Mouse (Mus musculus) bone marrow, adult 2 months (tissue): ENCODE data around the gene Catsper1. TPM values are rescaled to one million over a fixed set of nuclear protein-coding genes. Genes with fewer than 3 reads are reported as not detected.
"Not testable (repeated sequence)": the region's sequence is repeated elsewhere in the genome, so short reads cannot be mapped to it uniquely, and the experiment has no call there.

Source experiments
- H3K27ac ChIP-seq: fragments of 200-500 bp; 2 replicates; pipeline ENCODE4 v1.5.1; 2012; ENCODE audit warnings: low read depth, mild to moderate bottlenecking, control low read depth, inconsistent platforms, low read length; ENCODE audit not compliant: control insufficient read depth, poor library complexity, insufficient read depth
- H3K4me1 ChIP-seq: fragments of 200-500 bp; 2 replicates; pipeline ENCODE4 v1.6.1; 2011; ENCODE audit warnings: low read length; ENCODE audit not compliant: control insufficient read depth, insufficient read depth
- H3K4me3 ChIP-seq: fragments of 200-500 bp; replicated peaks from 2 replicates; pipeline ENCODE3; 2011; ENCODE audit warnings: mild to moderate bottlenecking, low read depth, low read length, control low read depth; ENCODE audit not compliant: control insufficient read depth
- CTCF ChIP-seq: fragments of 200-500 bp; IDR thresholded peaks from 2 replicates; pipeline ENCODE4 v1.5.1; 2011; ENCODE audit warnings: low read length, control low read depth; ENCODE audit not compliant: control insufficient read depth, insufficient read depth
- POLR2A ChIP-seq: fragments of 200-500 bp; IDR thresholded peaks from 2 replicates; pipeline ENCODE4 v1.6.1; 2011; ENCODE audit warnings: low read depth, mild to moderate bottlenecking, control low read depth, low read length, borderline replicate concordance; ENCODE audit not compliant: control insufficient read depth
- WGBS: fragments of 180-500 bp; shearing (Covaris S2); methylation state at CpG from one replicate; pipeline ENCODE4 v1.1.7; 2018; 5-methylcytosine and 5-hydroxymethylcytosine counted together
- polyA plus RNA-seq: library from polyadenylated mRNA; stranded (reverse); fragments of >200 nt; gene quantifications from 2 replicates; pipeline ENCODE4 v1.2.4, GENCODE M21; 2011; ENCODE audit warnings: low replicate concordance; ENCODE audit not compliant: missing spikeins, insufficient read depth, insufficient read length

The Catsper1 gene
- polyA plus RNA-seq, 1 experiment = not detected

DNA sequence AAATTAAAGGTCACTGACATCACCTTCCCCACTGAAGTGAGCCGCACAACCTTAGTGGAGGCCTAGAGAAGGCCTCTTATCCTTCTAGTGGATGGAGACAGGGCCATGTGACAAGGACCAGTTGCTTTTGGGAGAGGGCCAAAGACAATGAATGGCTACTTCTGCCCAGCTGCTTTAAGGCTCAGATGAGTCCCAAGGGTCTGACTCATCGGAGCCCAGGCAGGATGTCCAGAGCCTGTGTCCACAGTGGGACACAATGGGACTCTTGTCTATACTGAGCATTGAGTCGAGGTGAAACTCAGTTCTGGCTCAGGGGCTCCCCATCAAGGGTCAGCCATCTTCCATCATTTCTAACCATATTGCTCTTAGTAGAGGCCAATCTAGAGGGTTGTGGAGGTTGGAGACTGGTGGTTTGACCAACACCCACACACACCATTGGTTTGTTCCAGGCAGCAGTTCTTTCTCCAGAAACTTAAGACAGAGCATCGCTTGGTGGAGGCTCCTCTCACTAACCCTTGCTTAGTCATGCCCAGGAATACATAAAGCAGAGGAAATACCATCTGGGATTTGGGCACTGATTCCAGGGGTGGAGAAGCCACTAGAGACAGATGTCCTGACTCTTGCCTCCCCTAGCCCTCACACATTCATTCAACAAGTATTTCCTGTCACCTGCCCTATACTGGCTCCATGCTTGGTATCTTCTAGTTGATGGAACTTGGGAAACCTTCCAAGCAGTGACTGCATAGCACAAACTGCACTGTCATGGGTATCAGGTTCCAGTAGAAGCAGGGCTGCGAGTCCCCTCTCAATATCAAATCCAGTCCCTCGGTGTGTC is 10.0 kb downstream of the Catsper1 start:
- Histone ChIP-seq H3K4me1 (no peaks in the 10 kb centered on the region), H3K4me3 (no peak overlapping the region), H3K27ac (no peak overlapping the region)
- TF ChIP-seq POLR2A = no peak
- TF ChIP-seq CTCF = no peak
- WGBS = 74% methylated on average over 6 of the region's 6 CpGs

DNA sequence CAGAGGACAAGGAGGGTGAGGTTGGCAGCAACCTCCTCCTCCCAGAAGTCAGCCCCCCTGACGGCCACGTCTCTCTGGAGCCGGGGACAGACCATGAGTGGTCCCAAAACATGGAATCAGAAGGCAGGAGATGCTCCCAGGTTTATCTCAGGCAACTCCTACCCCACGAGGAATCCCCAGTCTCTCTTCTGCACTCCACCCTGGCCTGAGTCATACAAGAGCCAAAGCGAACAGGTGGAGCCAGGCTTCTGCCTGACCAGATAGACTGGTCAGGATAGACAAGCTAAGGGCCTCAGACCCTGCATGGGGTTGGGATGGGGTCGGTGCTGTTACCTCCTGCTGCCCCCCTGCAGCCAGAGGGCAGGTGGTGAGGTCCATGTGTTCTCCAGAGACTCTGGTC is 12.5 kb downstream of the Catsper1 start:
- Histone ChIP-seq H3K4me1 (no peaks in the 10 kb centered on the region), H3K4me3 (no peak overlapping the region), H3K27ac (no peak overlapping the region)
- no peak for TF ChIP-seq CTCF
- 77% methylated on average over 6 of the region's 6 CpGs for WGBS

DNA sequence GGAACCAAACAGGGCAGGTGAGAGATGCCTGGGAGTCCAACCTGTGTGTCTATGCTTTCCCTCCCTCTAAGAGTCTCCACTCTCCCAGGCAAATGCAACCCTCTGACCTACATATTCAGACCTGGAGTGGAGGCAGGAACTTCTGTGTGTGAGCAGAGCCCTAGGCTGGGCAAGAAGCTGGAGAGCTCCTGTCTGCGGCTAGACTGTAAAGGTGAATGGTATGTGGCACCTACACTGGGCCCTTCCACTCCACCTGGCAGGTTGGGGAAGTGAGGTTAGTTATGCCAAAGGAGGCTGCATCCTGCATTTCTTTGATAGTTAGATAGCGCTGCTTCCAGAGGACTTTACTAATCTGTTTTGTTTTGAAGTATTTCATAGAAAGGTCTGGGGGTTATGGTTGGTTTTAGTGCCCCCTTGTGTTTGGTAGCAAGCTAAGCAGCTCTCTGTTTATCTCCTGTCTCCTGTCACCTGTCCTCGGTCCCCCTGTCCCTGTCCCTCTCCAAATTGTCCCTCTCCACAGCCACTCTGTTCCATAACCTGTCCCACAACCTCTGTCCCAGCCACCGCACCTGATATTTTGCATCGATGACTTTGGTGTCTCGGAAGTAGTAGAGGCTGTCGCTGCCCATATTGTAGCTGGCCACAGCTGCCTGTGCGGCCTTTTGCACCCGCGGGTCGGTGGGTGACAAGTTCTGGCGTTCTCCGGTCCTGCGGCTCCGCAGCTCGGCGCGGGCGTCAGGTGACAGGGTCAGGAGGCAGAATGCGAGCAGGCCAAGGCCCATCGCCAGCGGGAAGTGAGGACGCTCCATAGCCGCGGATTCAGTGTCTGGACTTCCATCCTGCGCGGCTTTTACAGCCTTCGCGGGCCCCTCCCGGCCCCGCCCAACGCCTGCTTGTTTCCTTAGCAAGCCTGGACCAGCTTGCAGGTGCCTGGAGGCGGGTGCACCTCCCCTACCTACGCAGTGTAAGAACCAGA is 13.3 kb downstream of the Catsper1 start:
- Histone ChIP-seq H3K27ac (no peak overlapping the region), H3K4me1 (no peaks in the 10 kb centered on the region), H3K4me3 (peak overlapping the region; percentile 13)
- TF ChIP-seq POLR2A = no peak
- 0 out of 2 replicates have a peak, but pooled peaks have one; percentile 20 for TF ChIP-seq CTCF
- WGBS = 4% methylated on average over 34 of the region's 34 CpGs

DNA sequence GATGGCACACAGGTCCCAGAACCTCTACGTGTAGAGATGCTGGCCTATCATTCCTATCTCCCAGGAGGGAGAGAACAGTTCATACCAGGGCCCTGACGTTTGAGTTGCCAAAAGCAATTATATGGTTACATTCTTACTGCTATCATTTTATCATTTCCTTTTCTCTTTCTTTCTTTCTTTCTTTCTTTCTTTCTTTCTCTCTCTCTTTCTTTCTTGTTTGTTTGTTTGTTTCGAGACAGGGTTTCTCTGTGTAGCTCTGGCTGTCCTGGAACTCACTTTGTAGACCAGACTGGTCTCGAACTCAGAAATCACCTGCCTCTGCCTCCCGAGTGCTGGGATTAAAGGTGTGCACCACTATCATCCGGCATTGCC is 13.9 kb downstream of the Catsper1 start, which contains the start of gene Cst6:
Gene Cst6, minus strand, starts transcription at position 73 of the 372 bp plus-strand sequence.
- not testable (repeated sequence) for H3K27ac ChIP-seq, H3K4me1 ChIP-seq
- WGBS = 65% methylated on average over 6 of the region's 6 CpGs
- peak within 1 kb of the TSS; percentile 13 for H3K4me3 ChIP-seq

DNA sequence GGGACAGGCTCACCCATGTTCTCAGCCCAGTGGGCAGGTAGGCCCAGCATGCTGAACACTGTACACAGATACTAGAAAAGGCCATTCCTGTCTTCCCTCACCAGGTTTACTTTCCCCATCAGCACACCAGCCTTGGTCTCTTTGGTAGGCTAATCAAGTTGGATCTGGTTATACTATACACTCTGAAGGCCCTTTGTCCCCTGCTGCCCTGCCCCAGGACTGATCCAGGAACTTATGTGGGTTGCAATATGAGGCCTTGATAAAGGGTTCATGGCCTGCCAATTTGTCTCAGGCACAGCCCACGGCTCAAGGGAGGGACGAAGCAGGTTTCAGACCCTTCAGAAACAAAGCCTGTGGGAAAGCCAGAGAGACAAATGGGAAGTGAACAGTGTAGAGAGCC is 18.1 kb downstream of the Catsper1 start:
- WGBS = 78% methylated on average over 2 of the region's 2 CpGs
- no peak for TF ChIP-seq POLR2A
- TF ChIP-seq CTCF = no peak
- no peaks in the 10 kb centered on the region for H3K4me1 ChIP-seq
- H3K27ac ChIP-seq = no peak overlapping the region
- no peak overlapping the region for H3K4me3 ChIP-seq

DNA sequence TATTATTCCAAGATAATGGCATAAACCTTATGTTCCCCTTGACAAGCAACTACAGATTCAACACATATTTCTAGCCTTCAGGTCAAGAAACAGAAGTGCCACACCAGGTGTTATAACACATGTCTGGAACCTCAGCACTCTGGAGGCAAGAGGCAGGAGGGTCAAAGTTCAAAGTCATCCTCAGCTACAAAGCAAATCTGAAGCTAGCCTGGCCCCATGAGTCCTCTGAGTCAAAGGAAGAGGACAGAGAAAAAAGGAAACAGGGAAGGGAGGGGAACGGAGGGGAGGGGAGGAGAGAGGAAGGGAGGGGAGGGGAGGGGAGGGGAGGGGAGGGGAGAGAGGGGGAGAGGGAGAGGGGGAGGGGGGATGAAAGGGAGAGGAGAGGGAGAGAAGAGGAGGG is 20.5 kb downstream of the Catsper1 start:
- WGBS = no CpG with 5 or more reads among the region's 1 CpGs
- Histone ChIP-seq H3K4me1 (no peaks in the 10 kb centered on the region), H3K4me3 (no peak overlapping the region), H3K27ac (no peak overlapping the region)
- TF ChIP-seq POLR2A (no peak), CTCF (no peak)

DNA sequence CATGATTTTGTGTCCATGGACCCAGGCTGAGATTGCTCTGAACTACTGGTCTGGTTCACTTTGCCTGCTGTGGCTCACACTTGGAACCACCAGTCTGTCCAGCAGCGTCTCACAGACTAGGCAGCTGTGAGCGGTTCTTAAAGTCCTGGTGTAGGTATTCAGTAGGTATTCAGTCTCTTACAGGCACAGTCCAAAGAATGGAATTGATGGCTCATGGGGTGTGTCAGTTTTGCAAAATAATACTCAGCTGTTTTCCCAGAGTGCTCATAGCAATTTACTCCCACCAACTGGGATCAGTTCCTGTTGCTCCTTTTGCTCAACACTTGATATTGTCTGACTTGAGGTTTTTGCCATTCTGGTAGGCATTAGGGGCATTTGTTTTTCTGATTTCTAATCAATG is 26.6 kb downstream of the Catsper1 start:
- H3K4me1 ChIP-seq = peaks cover 2% of the 10 kb centered on the region; the same call in 1 of the 2 replicates
- TF ChIP-seq CTCF (no peak), POLR2A (no peak)
- 86% methylated on average over 2 of the region's 2 CpGs for WGBS
- H3K4me3 ChIP-seq = no peak overlapping the region
- no peak overlapping the region for H3K27ac ChIP-seq

DNA sequence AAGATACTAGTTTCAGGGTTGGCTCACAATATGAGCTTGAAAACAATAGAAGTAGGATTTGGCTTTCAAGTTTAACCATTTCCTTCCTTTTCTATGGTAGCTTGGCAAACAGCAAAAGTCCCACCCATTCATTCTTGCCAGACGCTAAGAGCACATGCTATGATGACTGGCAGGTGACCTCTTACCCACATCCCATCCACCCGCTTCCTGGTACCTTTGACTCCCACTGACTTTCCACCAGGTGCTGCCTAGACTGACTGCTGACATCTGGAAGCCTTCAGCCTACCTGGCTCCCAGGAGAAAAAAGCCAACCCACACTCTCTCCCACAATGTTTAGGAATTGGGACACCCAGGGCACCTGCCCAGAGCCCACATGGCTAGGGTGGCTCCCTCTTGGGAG is 28.6 kb downstream of the Catsper1 start:
- TF ChIP-seq POLR2A = no peak
- TF ChIP-seq CTCF = no peak
- H3K4me3 ChIP-seq = no peak overlapping the region
- peaks cover 2% of the 10 kb centered on the region for H3K4me1 ChIP-seq
- 42% methylated on average over 2 of the region's 2 CpGs for WGBS
- H3K27ac ChIP-seq = no peak overlapping the region
